Mouse (Mus musculus): ENCODE results near the gene Lama2.

GRCm38 (mm10) chr10:27140422-27140821, 479.1 kb downstream of the Lama2 start:
- TF ChIP-seq CTCF (IDR thresholded peaks at IDR 0.05; ENCODE audit: borderline replicate concordance, insufficient read depth, low read length) (no peak), POLR2A (IDR thresholded peaks at IDR 0.05; ENCODE audit: low read depth, low read length) (no peak)
